Mouse (Mus musculus) heart, adult 2 months (tissue): ENCODE measurements around the gene Psmd2. TPM values are rescaled to one million over a fixed set of nuclear protein-coding genes. Genes with fewer than 3 reads are reported as not detected.

ENCODE experiments used
- DNase-seq, 2 experiments: peaks; one replicate each; pipeline ENCODE4 v3.0.0; 2021
- H3K27ac ChIP-seq: fragments of 200-600 bp; 2 replicates; pipeline ENCODE4 v1.8.1; 2022
- H3K27me3 ChIP-seq: fragments of 200-500 bp; 2 replicates; pipeline ENCODE4 v1.6.1; 2012; ENCODE audit warnings: mild to moderate bottlenecking, low read length, inconsistent platforms, mixed read lengths; ENCODE audit not compliant: control insufficient read depth, insufficient read depth
- H3K36me3 ChIP-seq: fragments of 200-500 bp; 2 replicates; pipeline ENCODE4 v1.6.1; 2012; ENCODE audit warnings: low read length, inconsistent platforms; ENCODE audit not compliant: control insufficient read depth, insufficient read depth
- H3K4me1 ChIP-seq: fragments of 200-500 bp; 2 replicates; pipeline ENCODE4 v1.6.1; 2011; ENCODE audit warnings: low read length; ENCODE audit not compliant: control insufficient read depth, insufficient read depth
- H3K4me3 ChIP-seq: fragments of 200-600 bp; 2 replicates; pipeline ENCODE4 v1.8.1; 2022
- H3K79me2 ChIP-seq: fragments of 200-500 bp; replicated peaks from 2 replicates; pipeline ENCODE4 v1.6.1; 2012; ENCODE audit warnings: mild to moderate bottlenecking, inconsistent platforms, low read length, moderate library complexity, mixed read lengths; ENCODE audit not compliant: control insufficient read depth, insufficient read depth
- H3K9ac ChIP-seq: fragments of 200-500 bp; 2 replicates; pipeline ENCODE4 v1.6.1; 2012; ENCODE audit warnings: low read depth, mild to moderate bottlenecking, control low read depth, inconsistent platforms, low read length, mixed read lengths
- CTCF ChIP-seq: fragments of 200-600 bp; IDR thresholded peaks from 2 replicates; pipeline ENCODE4 v1.8.1; 2022; ENCODE audit warnings: antibody characterized with exemption, mild to moderate bottlenecking, moderate library complexity
- EP300 ChIP-seq: fragments of 200-500 bp; IDR thresholded peaks from 2 replicates; pipeline ENCODE4 v1.6.1; 2011; ENCODE audit warnings: low read depth, low read length, control low read depth; ENCODE audit not compliant: insufficient read depth
- POLR2A ChIP-seq: fragments of 200-500 bp; IDR thresholded peaks from 2 replicates; pipeline ENCODE4 v1.6.1; 2011; ENCODE audit warnings: mild to moderate bottlenecking, low read depth, low read length, control low read depth; ENCODE audit not compliant: insufficient read depth
- WGBS: fragments of 180-500 bp; shearing (Covaris S2); methylation state at CpG from one replicate; pipeline ENCODE4 v1.1.7; 2018; 5-methylcytosine and 5-hydroxymethylcytosine counted together
- intact Hi-C: fragments of 180-260 bp; cut with DNase I; formaldehyde crosslinking; loops from one replicate; pipeline ENCODE4 v1.15.1; 2025
- polyA plus RNA-seq: library from polyadenylated mRNA; depleted of rRNA; stranded (reverse); fragments of >200 nt; gene quantifications from 2 replicates; pipeline ENCODE4 v1.2.3, GENCODE M21; 2012
- total RNA-seq, 2 experiments: library from RNA; stranded (reverse); gene quantifications; 2 replicates each; pipeline ENCODE4 v1.2.3; 2021

The Psmd2 gene
- total and polyA plus RNA-seq, 3 experiments, result 96.9 to 212 (median 180) TPM

GRCm38 (mm10) chr16:20701729-20702521, 50.5 kb downstream of the Psmd2 start:
- Histone ChIP-seq H3K36me3 (no peaks in the 10 kb centered on the region), H3K4me1 (no peaks in the 10 kb centered on the region), H3K79me2 (no peaks in the 10 kb centered on the region), H3K27me3 (no peaks in the 10 kb centered on the region), H3K27ac (no peak overlapping the region), H3K4me3 (no peak overlapping the region), H3K9ac (no peak overlapping the region)
- intact Hi-C loops, result no loop called here
- 72% methylated on average over 12 of the region's 12 CpGs for WGBS
- DNase-seq, result no peak
- TF ChIP-seq EP300 (no peak), CTCF (no peak), POLR2A (no peak)

- H3K4me3 ChIP-seq, result no peak overlapping the region
- no peaks in the 10 kb centered on the region for H3K79me2 ChIP-seq
- intact Hi-C loops, result no loop called here
- 29% methylated on average over 8 of the region's 8 CpGs for WGBS
- H3K9ac ChIP-seq, result no peak overlapping the region
- no peak overlapping the region for H3K27ac ChIP-seq
- no peaks in the 10 kb centered on the region for H3K36me3 ChIP-seq
- TF ChIP-seq CTCF (peak; percentile 72), EP300 (no peak)
- peak in 1 of 2 experiments; percentile 53 for DNase-seq
- no peaks in the 10 kb centered on the region for H3K4me1 ChIP-seq
- H3K27me3 ChIP-seq, result no peaks in the 10 kb centered on the region
Observed at GRCm38 (mm10) chr16:20702522-20702893, 51.1 kb downstream of the Psmd2 start.

- no peak for DNase-seq
- Histone ChIP-seq H3K79me2 (no peaks in the 10 kb centered on the region), H3K27ac (no peak overlapping the region), H3K9ac (no peak overlapping the region), H3K27me3 (no peaks in the 10 kb centered on the region), H3K4me1 (no peaks in the 10 kb centered on the region), H3K36me3 (no peaks in the 10 kb centered on the region), H3K4me3 (no peak overlapping the region)
- intact Hi-C loops, result no loop called here
- TF ChIP-seq POLR2A (no peak), EP300 (no peak), CTCF (no peak)
- WGBS, result 95% methylated on average over 10 of the region's 10 CpGs
Observed at GRCm38 (mm10) chr16:20703071-20703470, 51.6 kb downstream of the Psmd2 start.

- WGBS, result 78% methylated on average over 6 of the region's 6 CpGs
Observed at GRCm38 (mm10) chr16:20703699-20704400, 52.4 kb downstream of the Psmd2 start.

GRCm38 (mm10) chr16:20705786-20706185, 54.3 kb downstream of the Psmd2 start:
- Histone ChIP-seq H3K79me2 (no peaks in the 10 kb centered on the region), H3K36me3 (no peaks in the 10 kb centered on the region), H3K4me3 (no peak overlapping the region), H3K27ac (no peak overlapping the region), H3K9ac (no peak overlapping the region), H3K4me1 (no peaks in the 10 kb centered on the region), H3K27me3 (no peaks in the 10 kb centered on the region)
- TF ChIP-seq CTCF (no peak), POLR2A (no peak), EP300 (no peak)
- intact Hi-C loops, result no loop called here
- 78% methylated on average over 3 of the region's 3 CpGs for WGBS
- no peak for DNase-seq

More at GRCm38 (mm10) chr16:20703699-20704400, 52.4 kb downstream of the Psmd2 start:
- no peaks in the 10 kb centered on the region for H3K36me3 ChIP-seq
- H3K4me1 ChIP-seq, result no peaks in the 10 kb centered on the region
- H3K9ac ChIP-seq, result no peak overlapping the region
- H3K79me2 ChIP-seq, result no peaks in the 10 kb centered on the region
- H3K4me3 ChIP-seq, result no peak overlapping the region
- TF ChIP-seq EP300 (no peak), CTCF (no peak), POLR2A (no peak)
- H3K27ac ChIP-seq, result no peak overlapping the region
- intact Hi-C loops, result no loop called here
- no peaks in the 10 kb centered on the region for H3K27me3 ChIP-seq
- DNase-seq, result no peak

GRCm38 (mm10) chr16:20706407-20707055, 55.1 kb downstream of the Psmd2 start:
- no peak overlapping the region for H3K9ac ChIP-seq
- no peak overlapping the region for H3K4me3 ChIP-seq
- no peak overlapping the region for H3K27ac ChIP-seq
- 79% methylated on average over 2 of the region's 2 CpGs for WGBS
- DNase-seq, result no peak
- H3K27me3 ChIP-seq, result no peaks in the 10 kb centered on the region
- TF ChIP-seq EP300 (no peak), POLR2A (no peak), CTCF (no peak)
- H3K36me3 ChIP-seq, result no peaks in the 10 kb centered on the region
- H3K79me2 ChIP-seq, result no peaks in the 10 kb centered on the region
- H3K4me1 ChIP-seq, result no peaks in the 10 kb centered on the region
- intact Hi-C loops, result no loop called here
